Mouse (Mus musculus) left cerebral cortex, postnatal 14 days (tissue): ENCODE measurements around the gene Aldh5a1. TPM values are rescaled to one million over a fixed set of nuclear protein-coding genes. Genes with fewer than 3 reads are reported as not detected.

Source experiments
- DNase-seq, 2 experiments: peaks; one replicate each; pipeline ENCODE4 v3.0.0; 2021 to 2022; ENCODE audit warnings: low spot score in 2 of 2, mixed read lengths in 1 of 2
- intact Hi-C: fragments of 180-260 bp; cut with DNase I; formaldehyde crosslinking; loops from one replicate; pipeline ENCODE4 v1.15.1; 2025
- total RNA-seq, 2 experiments: library from RNA; stranded (reverse); gene quantifications; 2 replicates each; pipeline ENCODE4 v1.2.3; 2021

Aldh5a1 gene
- total RNA-seq, 2 experiments from 2014 or later: 67.1 to 71.3 TPM

DNA sequence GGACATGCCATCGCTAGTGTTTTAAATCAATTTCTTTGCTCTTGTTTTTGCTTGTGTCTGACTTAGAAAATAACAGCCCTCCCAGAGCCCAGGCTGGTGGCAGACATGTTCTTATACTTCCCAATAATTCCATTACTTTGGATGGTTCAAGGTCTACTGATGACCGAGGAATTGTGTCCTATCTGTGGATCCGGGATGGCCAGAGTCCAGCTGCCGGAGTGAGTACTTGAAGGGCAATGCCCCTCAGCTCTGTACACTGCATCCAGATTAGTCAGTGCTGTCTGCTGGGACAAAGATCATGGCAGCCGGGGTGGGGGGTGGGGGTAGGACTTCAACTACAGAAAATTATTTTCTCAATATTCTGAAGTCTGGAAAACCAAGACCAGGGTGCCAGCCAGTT lies 56.8 kb downstream of the Aldh5a1 start:
- DNase-seq: no peak
- intact Hi-C loops: no loop called here

DNA sequence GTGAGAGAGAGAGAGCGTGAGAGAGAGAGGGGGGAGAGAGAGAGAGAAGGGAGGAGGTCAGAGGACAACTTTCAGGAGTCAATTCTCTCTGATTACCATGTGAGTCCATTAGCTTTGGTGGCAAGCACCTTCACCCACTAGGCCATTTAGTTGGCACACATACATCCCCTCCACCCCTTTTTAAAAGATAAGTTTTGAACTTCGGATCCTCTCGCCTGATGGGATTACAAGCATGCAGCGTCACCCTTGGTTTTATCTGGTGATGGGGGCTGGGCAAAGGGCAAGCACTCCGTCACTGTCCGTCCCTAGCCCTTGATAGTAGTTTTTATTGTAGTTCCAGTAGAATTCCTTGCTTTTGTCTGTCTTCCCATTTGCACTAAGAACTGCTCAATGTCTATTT lies 57.3 kb downstream of the Aldh5a1 start:
- intact Hi-C loops: no loop called here
- no peak for DNase-seq

DNA sequence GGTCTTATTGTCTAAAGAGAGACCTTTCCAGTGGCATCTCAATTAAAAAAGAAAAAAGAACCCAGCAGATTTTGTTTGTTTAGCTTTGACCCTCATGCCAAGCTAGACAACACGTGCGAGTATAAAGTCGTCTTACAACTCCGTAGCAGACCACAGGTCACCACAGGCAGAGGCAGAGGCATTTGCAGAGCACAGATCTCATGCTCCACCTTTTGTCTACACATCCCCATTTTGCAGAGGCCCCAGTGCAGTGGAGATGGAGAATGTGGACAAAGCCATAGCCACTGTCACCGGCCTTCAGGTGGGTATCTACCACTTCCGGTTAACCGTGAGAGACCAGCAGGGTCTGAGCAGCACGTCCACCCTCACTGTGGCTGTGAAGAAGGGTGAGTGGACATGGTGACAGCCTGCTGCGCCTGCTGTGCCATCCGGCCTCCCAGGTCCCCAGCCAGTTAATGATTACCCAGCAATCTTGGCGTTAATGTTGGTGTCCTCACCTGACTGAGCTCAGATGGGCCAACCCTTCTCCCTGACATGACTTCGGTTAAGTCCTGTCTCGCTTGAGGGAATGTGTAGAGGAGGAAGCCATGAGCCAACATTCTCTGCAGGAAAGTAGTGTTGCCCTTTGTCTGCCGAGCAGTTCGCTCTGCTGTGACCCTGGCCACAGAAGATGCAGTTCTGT lies 58.0 kb downstream of the Aldh5a1 start:
- intact Hi-C loops: no loop called here
- DNase-seq: no peak

DNA sequence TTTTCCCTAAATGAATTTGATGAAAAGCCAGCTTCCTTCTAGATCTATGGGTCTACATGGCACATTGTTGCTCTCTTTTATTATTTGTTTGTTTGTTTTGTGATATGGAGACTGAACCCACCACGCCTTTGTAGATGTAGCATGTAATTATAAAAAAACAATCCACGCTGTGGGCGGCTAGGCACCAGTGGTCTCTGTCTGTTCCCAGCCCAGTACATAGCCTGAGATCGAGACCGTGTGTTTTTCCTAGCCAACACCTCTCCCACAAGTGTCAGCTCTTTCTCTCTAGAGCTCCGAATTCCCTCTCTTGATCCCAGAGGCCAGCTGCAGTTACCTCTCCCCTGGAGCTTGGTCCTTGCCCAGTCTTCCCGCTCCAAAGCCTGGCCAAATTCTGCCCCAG lies 69.2 kb downstream of the Aldh5a1 start:
- no peak for DNase-seq
- intact Hi-C loops: no loop called here

DNA sequence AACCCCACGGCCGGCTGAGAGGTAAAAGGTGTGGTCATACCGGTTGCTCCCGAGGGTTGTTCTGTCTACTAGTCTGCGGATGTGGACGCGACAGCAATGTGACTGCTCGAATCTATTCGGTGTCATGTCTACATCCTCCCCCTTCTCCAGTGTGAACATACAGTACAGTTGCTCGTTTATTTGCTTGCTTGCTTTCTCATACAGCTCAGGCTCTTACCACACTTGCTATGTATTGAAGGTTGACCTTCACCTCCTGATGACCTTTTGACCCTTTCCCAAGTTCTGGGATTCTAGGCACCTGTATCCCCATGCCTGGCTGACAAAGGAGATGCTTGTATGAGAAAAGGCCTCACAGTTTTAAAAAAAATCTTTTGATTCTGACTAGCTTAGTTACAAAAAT lies 69.7 kb downstream of the Aldh5a1 start:
- DNase-seq: no peak
- intact Hi-C loops: no loop called here

DNA sequence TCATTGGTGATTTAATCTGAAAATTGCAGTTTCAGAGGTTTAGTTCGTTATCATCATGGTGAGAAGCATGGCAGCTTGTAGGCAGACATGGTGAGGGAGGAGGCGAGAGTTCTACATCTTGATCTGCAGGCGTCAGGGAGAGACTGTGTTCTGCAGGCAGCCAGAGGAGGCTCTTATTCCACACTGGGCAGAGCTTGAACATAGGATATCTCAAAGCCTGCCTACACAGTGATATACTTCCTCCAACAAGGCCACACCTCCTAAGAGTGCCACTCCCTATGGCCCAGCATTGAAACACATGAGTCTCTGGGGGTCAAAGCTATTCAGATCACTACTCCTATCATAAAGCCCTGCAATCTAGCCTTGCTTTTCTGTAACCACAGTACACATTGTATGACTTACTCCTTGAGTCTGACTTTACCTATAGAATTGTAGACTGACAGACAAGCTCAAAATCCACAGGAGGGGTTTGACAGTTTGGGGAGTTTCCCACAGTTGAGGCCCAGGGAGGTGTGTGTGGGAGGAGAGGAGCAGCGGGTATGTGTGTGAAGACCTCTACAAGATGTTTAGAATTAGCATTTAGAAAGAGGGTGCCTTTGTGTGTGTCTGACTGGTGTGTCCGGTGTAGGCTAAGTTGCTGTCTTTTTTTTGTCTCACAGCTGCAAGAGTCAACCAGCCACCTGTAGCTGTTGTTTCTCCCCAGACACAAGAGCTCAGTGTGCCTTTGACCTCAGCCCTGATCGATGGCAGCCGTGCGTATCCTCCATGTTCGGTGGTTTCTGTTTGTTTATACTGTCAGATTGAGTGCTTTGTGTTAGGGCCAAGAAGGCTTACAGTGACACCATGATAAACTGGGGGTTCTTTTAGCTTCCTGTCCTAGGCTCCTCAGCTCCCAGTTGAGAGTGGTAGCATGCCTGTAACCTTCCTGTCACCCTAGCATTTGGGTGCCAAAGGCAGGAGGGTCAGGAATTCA lies 70.7 kb downstream of the Aldh5a1 start:
- intact Hi-C loops: no loop called here
- no peak for DNase-seq

DNA sequence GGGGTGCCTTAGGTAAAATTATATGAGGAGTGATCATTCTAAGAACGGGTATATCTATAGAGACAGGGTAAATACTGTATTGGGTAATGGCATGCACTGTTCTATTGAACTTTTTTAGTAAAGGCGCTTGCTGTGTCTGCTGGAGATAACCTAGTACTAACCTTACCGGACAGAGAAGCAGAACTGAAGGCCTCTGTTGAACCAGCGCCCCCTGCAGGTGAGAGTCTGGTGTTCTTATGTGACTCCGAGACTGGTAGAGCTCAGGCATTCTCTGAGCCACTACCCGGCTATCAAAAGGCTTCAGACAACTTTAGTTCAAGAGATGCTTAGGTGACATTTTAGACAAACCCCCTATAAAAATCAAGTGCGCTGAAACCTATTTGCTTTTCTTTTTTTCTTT lies 74.9 kb downstream of the Aldh5a1 start:
- intact Hi-C loops: no loop called here
- peak; percentile 50 to 58 for DNase-seq

DNA sequence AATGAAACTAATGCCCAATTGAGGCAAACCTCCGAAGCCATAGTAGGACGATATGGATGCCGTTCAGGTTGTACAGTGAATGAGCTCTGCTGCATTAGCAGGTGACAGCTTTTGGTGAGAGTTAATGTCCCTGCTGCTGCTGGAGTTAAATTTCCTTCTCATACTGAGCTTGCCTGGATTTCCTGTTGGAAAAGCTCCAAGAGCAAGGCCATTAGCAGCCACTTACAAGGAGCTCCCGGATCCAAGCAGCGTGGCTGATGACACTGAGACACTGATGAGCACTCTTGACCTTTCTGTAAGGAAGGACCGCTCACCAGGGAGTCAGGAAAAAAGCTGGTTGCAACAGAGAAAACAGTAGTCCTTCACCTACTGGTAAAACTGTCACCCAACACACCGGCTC lies 75.4 kb downstream of the Aldh5a1 start:
- intact Hi-C loops: no loop called here
- no peak for DNase-seq

DNA sequence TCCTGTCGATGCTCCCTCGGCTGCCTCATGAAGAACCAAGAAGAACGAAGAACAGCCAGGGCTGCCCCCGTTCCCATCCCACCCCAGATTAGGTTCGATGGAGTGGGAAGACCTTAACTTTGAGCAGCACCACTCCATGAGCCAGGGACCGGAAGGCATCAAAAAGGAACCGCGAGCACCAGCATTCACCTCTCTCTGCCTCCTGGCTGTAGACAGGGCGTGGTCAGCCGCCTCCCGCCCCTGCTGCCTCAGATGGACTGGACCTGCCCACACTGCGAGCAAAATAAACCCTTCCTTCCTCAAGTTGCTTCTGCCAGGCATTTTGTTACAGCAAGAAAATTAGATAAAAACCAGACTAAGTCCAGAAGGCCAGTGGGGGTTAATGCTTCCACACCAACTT lies 76.4 kb downstream of the Aldh5a1 start:
- no peak for DNase-seq
- intact Hi-C loops: no loop called here

DNA sequence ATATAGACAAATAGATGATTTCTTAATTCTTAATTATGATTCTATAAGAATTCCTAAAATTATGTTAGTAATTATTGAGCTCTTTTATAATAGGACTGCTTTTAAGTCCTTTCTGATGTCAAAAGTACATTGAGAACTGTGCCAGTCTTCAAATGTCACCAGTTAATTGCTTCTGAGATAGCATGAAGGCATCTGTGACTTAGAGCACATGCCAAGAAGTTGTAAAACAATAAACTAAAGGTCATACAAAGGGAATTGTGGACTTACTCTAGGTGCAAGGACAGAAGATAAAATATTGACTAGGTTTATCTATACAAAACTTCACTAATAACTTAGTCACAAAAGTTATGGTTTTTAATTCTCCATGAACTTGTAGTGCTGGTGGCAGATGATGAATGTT lies 78.3 kb downstream of the Aldh5a1 start:
- no peak for DNase-seq
- intact Hi-C loops: no loop called here

Other genes with a start within 250 kb of the Aldh5a1 start
- gene Armh2, start 196.4 kb downstream of the Aldh5a1 start, total RNA-seq: under 1 TPM in 1 of 2 experiments, not detected in 1; 0.40 TPM
- gene Gmnn, start 175.7 kb downstream of the Aldh5a1 start, total RNA-seq: 1 to 10 TPM; 2.4 to 3.1 TPM
- 100 to 1,000 TPM; 172 to 188 TPM for gene BC005537, start 136.0 kb downstream of the Aldh5a1 start, total RNA-seq
- gene Acot13, start 106.1 kb downstream of the Aldh5a1 start, total RNA-seq: 10 to 100 TPM; 66.2 to 71.8 TPM
- 10 to 100 TPM; 18.7 to 20.9 TPM for gene Tdp2, start 106.0 kb downstream of the Aldh5a1 start, total RNA-seq
- 10 to 100 TPM; 34.0 to 34.1 TPM for gene D130043K22Rik, start 92.5 kb downstream of the Aldh5a1 start, total RNA-seq
- gene Gpld1, start 5.5 kb upstream of the Aldh5a1 start, total RNA-seq: 10 to 100 TPM; 13.1 to 14.6 TPM
- 10 to 100 TPM; 60.4 to 62.3 TPM for gene Mrs2, start 82.7 kb upstream of the Aldh5a1 start, total RNA-seq
- 1 to 10 TPM; 3.5 to 8.5 TPM for gene Dcdc2a, start 118.3 kb upstream of the Aldh5a1 start, total RNA-seq